Mouse (Mus musculus) T-helper 1 cell (primary cell): ENCODE measurements around the gene Cenpb.

ENCODE experiments used
- in situ Hi-C: fragments of 300-600 bp; cut with MboI, MseI; formaldehyde crosslinking; loops from one replicate; pipeline ENCODE4 v1.15.1; 2025; ENCODE audit warnings: high pct_unique_total_duplicates

Gene Cenpb

GRCm38 (mm10) chr2:131168914-131169313 is 11.0 kb downstream of the Cenpb start:
- in situ Hi-C loops, result no loop called here

GRCm38 (mm10) chr2:131167984-131168383 is 11.9 kb downstream of the Cenpb start:
- in situ Hi-C loops, result no loop called here

GRCm38 (mm10) chr2:131166172-131166571 is 13.7 kb downstream of the Cenpb start:
- in situ Hi-C loops, result no loop called here

DNA sequence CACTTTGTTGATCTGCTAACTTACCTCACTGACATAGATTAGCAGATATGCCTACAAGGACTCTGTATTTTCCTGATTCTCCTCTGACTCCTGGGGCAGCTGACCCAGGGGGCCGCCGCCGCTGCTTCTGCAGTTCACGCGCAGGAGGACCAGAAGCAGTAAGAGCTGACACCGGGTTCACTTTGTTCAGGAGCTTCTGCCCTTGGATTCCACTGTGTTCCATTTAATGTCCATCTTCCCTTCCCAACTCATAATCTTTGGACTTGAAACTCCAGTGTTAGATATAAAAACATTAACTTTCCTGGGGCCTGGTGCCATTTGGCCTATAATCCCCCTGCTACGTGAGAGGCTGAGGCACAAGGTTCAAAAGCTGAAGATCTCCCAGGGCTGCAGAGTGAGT is 15.9 kb downstream of the Cenpb start:
- in situ Hi-C loops, result no loop called here

DNA sequence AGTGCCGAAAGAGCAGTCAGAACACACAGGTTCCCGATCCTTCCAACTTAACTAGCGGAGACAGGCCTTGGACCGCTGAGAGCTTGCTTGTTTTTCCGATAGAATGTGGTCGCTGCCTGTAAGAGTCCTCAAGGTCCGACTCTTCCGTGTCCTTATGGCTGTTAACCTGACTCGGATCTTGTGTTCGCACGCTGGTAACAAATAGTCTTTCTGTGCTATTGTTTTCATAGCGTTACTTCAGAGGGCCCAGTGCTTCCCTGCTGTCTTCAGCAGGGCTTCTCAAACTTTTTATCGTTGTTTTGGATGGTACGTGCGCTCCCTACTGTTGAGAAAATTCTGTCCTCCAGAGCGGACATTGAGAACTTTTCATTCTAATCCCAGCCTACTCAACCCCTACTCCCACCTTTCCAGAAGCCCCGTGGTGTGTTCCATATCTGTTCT is 19.2 kb downstream of the Cenpb start:
- in situ Hi-C loops, result no loop called here

GRCm38 (mm10) chr2:131159938-131160581 is 19.8 kb downstream of the Cenpb start, which contains the start of gene 1700037H04Rik:
TSS of gene 1700037H04Rik (minus strand) at chr2:131160081.
- in situ Hi-C loops, result no loop called here

GRCm38 (mm10) chr2:131159491-131159910 is 20.4 kb downstream of the Cenpb start:
- in situ Hi-C loops, result no loop called here

DNA sequence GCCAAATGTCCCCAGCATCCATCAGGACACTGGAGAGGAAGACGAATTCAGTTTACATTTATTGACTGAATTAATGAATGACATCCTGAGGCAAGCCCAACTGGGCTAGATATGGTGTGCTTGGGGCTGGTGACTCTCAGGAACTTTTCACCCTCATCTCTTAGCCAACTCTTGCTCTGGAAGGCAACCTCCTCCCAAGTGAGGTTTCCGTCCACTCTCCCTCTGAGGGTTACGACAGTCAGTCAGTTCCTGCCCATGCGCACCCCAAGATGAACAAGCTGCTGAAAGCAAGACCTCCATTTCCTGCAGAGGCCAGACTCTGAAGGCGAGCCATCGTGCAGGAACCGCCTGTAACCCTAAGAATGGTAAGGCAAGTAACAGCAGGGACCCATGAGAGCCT is 22.9 kb downstream of the Cenpb start:
- in situ Hi-C loops, result no loop called here

DNA sequence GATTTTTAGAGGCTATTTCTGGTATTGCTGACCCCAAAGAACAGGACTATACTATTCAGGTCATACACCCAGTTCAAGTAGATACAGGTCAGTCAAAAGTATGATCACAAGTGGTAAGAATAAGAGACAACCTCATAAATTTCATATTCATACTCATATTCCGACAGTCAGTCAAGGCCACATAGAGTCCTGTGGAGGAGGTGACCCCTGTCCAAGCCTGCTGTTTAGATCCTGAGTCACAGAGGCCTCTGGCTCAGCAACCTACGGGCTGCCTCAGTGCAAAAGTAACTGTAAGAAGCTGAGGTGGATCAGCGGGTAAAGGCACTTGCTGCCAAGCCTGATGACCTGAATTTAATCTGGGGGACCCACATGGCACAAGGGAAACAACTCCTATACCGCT is 25.8 kb downstream of the Cenpb start:
- in situ Hi-C loops, result no loop called here

- in situ Hi-C loops, result no loop called here
These were observed 27.6 kb downstream of the Cenpb start for GRCm38 (mm10) chr2:131152166-131152730.

DNA sequence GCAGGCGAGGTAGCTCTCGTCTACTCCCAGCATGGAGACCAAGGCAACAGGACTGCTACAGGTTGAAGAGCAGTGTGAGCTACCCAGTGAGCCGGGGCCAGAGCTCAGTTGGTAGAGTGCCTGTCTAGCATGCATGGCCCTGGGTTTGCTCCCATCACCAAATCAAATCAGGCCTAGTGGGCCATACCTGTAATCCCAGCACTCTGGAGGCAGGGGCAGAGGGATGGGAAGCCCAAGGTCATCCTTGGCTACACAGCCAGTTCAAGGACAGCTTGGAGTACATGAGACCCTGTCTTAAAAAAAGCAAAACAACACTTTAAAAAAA is 30.7 kb downstream of the Cenpb start:
- in situ Hi-C loops, result no loop called here

DNA sequence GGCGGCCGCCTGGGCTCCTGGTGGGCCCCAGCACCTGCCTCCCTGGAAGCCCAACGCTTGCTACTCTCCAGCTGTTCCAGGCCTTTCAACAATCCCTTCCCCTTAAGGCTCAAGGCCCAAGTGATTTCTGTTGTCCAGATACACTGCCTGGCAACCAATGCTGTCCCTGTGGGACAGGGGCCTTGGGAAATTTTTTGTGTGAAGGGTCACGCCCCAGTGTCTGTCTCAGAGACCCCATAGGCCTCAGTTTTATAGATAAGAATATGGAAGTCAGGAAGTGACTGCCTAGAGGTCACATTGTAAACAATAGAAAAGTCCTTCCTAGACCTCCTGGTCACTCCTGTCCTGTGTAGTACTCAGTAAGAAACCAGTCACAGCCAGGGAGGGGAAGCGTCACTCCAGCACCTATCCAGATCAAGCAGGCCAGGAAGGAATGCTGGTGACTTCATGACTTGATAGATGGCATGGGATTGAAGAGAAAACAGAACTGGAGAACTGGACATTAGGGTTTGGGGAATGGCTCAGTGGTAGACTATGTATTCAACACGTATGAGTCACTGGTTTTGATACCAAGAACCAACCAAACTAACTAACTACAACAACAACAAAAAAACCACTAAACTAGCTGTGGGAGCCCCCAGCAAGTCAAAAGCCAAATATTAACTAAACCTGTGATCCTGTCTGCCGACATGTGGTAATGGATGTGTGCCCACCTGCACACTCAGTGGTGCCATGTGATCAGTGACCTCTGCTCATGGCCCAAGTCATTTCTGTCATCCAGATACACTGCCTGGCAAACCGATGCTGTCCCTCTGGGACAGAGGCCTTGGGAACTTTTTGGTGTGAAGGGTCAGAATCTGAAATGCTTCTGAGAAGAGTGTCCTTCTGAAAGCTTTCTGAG is 31.3 kb downstream of the Cenpb start:
- in situ Hi-C loops, result no loop called here

- in situ Hi-C loops, result no loop called here
These were observed 32.9 kb downstream of the Cenpb start for GRCm38 (mm10) chr2:131147043-131147365.

DNA sequence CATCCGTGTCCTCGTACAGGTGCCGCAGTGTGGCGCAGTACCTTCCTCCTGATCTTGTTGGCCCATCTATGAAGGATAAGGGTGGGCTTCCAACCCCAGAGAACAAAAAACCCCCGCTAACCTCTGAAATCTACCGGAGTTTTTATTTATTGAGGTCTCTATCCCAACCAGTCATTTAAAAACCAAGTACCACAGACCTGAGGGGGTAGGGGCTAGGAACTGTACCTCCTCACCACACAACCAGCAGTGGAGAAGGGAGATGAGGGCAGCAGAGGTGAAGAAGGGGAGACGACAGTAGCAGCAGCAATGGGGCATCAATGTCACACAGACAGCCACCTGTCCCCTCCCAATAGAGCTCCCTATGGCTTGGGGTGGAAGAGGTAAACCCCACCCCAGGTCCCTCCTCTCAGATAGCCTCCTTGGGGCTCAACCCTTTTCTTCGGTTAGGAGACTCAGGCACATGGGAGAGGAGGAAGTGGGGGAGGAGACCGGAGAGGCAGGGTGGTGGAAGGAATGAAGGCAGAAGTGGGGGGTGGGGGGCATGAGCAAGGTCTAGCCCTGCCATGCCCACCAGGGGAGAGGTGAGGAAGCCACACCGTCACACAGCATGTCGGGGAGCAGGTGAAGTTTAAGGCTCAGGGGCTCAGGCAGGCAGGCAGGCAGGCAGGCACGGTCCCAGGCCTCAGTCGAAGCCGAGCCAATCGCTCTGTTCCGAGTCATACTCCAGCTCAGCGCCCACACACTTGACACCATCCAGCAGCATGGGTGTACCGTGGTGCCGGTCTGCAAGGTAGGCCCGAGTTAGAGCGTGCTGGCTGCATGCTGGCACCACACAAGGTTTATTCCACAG is 33.4 kb downstream of the Cenpb start:
- in situ Hi-C loops, result no loop called here

GRCm38 (mm10) chr2:131145536-131145935 is 34.3 kb downstream of the Cenpb start:
- in situ Hi-C loops, result no loop called here

GRCm38 (mm10) chr2:131145121-131145520 is 34.7 kb downstream of the Cenpb start:
- in situ Hi-C loops, result no loop called here

GRCm38 (mm10) chr2:131143007-131143780 is 36.7 kb downstream of the Cenpb start:
- in situ Hi-C loops, result no loop called here

DNA sequence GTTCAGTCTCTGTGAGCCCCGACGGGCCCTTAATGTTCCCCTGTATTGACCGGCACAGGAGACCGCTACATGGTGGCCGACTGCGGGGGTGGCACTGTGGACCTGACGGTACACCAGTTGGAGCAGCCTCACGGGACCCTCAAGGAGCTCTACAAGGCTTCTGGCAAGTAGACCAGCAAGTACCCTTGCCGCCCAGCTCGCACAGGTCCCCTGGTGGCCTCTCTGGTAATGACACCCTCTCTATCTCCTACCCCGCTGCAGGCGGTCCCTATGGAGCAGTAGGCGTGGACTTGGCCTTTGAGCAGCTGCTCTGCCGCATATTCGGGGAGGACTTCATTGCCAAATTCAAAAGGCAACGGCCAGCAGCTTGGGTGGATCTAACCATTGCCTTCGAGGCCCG is 37.3 kb downstream of the Cenpb start:
- in situ Hi-C loops, result no loop called here

- in situ Hi-C loops, result no loop called here
These were observed 38.4 kb downstream of the Cenpb start for GRCm38 (mm10) chr2:131141336-131141986.

GRCm38 (mm10) chr2:131140533-131140905 is 39.3 kb downstream of the Cenpb start:
- in situ Hi-C loops, result no loop called here
